Mouse (Mus musculus): ENCODE results near the gene D330045A20Rik.
"Not testable (repeated sequence)": the region's sequence is repeated elsewhere in the genome, so short reads cannot be mapped to it uniquely, and the experiment has no call there.

Gene D330045A20Rik

DNA sequence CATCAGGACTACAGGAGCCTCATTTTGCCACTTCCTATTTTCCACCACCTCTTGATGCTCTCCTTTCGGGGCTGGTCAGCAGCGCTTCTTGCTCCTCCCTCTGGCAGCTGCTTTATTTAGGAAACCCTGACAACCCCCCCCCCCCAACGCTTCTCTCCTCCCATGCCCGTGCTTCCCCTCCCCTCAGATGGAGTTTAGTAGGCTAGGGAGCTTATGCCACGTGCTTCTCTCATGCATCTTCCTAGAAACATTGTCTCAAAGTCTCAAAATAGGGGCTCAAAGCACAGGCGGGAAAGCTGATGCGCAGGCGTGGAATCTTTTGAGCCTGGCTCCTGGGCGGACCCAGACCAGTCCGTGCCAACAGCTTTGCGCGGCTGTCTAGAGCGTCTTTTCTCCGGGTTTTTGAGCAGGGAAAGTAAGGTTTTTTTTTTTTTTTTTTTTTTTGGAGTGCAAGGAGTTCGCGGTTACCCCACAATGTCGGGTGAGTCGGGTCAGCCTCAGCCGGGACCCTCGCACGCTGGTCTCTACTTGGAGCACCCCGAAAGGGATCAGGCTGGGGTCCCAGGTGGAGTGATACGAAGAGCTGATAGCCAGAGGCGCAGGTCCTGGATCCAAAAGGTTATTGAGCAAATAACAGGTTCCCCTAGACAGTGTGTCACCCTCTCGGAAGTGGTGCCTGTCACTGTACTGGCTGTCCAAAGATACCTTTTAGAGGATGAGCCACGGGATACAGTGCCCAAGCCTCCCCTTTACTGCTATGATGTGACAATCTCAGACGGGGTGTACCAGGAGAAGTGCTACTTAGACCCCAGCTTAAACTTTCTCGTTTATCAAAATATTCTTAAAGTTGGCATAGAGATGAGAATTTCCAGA, at the start of gene D330045A20Rik:
D330045A20Rik (plus strand) TSS at position 346 of the 873 bp plus-strand sequence.
- DNase-seq, result peak; percentile 71

DNA sequence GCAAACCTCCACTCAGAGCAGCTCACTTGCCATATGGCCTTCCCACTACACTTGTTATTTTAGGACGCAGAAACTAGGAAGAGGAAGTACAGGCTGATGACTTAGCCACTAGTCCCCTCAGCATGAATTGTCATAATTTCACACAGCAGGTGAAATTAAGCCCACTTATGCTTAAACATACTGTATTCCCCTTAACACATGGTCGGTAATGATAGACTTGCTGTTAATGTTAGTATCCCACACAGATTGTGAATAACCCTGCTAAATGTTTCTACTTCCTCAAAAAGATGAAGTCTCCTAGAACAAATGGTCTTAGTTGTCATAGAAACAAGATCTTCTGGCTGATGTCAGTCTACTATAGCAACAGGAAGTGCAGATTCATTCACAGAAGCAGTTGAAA, 47.6 kb upstream of the D330045A20Rik start:
- DNase-seq, result no peak

DNA sequence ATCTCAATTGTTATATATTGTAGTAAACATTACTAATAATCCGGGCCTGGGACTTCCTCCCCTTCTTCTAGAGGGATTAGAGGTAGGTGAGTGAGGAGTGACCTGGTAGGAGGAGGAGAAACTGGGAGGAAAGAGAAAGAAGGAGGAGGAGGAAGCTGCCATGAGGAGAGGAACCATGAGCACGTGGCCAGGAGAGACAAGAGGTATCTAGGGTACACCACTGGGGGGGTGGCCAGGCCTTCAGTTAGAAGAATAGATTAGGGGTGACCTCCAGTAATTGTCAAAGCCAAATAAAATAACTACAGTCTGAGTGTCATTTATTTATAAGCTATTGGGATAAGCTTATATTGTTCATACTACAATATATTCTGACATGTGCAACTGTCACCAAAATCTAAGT, 45.0 kb upstream of the D330045A20Rik start:
- DNase-seq, result no peak

DNA sequence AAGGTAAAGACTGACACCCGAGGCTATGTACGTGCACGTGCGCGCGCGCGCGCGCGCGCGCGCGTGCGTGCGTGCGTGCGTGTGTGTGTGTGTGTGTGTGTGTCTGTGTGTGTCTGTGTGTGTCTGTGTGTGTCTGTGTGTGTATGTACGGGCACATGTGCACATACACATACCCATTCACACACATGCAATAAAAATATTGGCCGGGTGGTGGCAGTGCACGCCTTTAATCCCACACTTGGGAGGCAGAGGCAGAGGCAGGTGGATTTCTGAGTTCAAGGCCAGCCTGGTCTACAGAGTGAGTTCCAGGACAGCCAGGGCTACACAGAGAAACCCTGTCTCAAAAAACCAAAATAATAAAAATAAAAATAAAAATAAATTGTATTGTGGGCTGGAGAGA, 39.1 kb upstream of the D330045A20Rik start:
- DNase-seq, result not testable (repeated sequence)

DNA sequence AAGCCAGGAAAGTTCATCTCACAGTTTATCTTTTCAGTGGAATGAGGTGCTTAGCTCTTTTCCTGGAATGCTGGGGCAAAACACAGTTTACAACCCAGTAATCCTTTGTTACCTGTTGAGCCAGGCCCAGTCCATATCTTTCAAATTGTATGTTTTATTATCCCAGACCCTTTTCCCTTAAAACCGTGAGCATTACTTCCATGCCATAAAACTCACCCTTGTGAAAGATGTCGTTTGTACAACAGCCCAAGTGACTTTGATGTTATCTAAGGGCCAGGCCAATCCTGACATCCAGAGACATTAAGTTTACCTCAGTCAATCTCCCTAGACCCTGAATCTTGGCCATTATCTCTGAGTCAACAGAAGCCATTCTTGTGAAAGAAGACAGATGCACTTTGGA, 23.4 kb upstream of the D330045A20Rik start:
- no peak for DNase-seq

DNA sequence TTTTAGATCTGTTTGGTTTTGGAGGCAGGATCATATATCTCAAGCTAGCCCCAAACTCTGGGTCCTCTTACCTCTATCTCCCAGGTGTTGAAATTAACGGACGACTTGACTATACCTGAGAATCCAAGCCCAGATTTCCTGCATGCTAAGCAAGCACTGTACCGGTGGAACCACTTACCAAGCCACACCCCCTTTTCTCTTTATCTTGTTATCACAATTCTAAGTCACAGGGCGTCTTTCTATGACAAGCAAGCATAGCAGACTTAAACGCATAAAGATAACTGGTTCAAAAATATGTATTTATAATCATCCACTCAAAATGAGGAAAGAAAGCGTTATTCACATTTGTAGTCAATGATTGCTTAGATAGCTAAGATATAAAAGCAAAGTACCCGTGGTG, 1.9 kb downstream of the D330045A20Rik start:
- no peak for DNase-seq

DNA sequence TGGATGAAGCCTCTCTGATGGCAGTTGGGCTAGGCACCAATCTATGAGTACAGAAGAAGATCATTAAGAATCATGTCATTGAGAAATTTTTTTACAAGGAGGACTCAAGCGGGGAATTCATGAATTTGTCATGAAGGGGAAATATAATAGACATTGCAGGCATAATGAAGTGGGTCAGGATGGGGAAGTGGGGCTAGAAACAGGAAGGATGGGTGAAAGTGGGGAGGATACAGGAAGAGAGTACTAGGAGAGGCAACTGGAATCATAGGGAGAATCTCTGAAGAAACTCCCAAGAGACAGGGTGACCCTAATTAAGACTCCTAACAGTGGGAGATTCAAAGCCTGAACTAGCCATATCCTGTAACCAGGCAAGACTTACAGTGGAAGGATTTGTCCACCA, 4.8 kb downstream of the D330045A20Rik start:
- DNase-seq, result no peak

DNA sequence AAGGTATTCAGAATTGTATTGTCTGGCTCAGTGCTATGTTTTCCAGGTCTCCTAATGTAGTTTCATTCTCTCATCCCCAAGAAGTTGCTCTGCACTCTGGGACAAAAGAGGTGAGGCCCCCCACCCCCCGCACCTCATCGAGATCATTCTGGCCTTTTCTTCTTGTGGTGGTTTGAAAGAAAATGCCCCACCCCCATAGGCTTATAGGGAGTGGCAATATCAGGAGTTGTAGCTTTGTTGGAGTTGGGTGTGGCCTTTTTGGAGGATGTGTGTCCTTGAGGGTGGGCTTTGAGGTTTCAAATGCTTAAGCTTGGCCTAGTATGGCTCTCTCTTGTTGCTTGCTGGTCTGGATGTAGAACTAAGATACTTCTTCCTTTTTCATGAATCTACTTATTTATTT, 36.0 kb downstream of the D330045A20Rik start:
- DNase-seq, result no peak

DNA sequence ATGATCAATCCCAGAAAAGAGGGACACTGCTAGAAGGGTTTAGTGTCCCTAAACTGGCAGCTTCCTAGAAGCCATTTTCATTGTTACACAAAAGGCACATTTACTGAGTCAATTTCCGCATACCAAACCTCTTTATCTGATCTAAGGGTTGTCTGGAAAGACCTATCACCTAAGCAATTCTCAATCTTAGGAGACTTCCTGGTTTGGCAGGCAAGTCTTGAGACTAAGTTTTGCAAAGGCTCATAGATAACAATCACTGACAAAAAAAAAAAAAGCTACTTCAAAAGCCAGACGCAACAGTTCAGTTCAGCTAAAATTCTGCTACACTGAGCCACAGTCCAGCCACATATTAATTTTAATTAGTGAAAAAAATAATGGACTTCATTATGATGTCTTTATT, 39.1 kb downstream of the D330045A20Rik start:
- DNase-seq, result no peak

DNA sequence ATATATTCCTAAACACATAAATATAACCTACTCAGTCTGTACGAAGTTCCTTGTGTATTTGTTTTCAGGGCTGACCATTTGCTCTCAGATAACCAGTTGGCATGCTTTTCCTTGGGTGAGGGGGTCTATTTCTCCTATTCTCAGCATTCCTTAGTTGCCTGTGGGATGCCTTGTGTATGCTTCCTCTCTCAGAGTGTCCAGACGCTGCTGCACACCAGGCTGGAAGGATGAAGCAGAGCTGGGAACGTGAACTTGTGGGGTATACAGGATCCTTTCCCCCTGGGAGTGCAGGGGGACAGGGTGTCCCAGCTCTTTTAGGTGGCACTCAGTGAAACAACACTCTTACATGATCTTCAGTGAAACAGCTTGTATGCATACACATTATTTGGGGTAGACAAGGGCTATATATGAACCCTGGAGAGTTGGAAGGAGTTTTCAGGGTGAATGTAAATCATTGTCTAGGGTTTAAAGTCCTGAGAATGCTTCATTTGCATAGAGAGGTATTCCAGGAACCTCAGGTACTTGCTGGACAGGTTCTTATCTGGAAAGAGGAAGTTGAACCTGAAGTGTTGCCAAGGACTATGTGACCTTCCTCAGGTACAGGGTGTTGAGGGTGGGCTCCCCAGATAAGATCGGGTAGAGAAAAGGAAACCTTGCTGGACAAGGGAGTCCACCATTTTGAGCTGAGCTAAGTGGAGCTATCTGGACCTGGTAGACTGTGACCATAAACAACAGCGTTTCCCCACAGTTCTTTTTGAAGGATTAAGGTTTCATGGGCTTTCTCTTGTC, 44.3 kb downstream of the D330045A20Rik start:
- no peak for DNase-seq

DNA sequence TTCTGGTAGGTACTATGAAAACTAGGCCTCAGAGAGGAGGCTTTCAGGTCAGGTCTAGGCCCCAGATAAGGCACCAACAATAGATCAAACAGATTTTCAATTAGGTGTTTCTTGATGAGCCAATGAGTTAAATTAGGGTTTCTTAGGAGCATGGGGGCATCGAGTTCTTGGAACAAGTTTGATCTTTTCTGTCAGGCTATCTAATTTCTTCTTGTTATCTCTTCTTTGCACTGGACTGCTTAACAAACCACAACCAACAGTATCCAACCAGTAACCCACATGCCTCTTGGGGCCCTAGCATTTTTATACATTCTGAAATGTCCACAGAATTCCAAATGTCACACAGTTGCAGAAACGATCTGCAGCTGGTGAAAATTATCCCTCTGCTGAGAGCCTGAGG, 45.6 kb downstream of the D330045A20Rik start:
- DNase-seq, result no peak

DNA sequence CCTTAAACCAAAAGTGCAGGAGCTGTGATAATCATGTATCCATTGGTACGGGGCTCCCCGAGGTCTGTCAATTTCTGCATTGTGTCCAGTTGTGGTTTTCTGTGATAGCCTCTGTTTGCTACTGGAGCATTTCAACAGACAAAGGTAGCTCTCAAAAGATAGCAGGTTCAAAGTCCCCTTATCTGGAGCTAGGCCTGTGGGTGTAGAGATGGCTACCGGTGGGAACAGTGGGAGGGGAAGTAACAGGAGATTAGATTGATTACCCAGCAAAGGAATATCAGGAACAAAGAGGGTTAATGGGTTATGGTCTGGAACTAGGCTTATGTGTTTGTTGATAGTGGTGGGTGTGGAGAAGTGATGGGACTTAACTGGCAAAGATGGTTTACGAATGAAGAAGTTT, 46.8 kb downstream of the D330045A20Rik start:
- no peak for DNase-seq

DNA sequence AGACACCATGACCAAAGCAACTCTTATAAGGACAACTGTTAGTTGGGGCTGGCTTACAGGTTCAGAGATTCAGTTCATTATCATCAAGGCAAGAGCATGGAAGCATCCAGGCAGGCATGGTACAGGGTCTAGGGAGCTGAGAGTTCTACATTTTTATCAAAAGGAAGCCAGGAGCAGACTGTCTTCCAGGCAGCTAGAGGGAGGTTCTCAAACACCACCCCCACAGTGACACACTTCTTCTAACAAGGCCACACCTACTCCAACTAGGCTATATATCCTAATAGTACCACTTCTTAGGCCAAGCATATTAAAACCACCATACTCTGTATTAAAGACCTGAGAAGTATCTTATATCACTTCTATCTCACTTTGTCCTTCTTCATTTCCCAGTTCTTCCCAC, 49.5 kb downstream of the D330045A20Rik start:
- DNase-seq, result no peak

DNA sequence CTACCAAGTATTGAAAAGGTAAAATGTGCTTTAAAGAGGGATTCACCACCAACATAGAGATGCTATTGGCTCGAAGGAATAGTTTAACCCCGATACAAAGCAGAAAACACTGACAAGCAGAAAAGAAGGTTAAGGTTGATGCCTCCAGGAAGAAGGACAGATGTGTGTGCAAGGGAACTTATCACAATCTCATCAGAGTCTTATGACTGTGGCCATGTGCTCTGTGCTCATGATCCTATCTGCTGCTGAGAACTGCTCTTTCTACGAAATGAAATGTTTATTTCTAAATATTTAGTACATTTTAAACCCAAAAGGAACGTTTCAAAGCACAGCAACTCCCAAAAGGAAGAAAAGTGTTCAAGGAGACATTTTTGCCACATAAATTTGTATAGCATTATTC, 52.1 kb downstream of the D330045A20Rik start:
- DNase-seq, result no peak

DNA sequence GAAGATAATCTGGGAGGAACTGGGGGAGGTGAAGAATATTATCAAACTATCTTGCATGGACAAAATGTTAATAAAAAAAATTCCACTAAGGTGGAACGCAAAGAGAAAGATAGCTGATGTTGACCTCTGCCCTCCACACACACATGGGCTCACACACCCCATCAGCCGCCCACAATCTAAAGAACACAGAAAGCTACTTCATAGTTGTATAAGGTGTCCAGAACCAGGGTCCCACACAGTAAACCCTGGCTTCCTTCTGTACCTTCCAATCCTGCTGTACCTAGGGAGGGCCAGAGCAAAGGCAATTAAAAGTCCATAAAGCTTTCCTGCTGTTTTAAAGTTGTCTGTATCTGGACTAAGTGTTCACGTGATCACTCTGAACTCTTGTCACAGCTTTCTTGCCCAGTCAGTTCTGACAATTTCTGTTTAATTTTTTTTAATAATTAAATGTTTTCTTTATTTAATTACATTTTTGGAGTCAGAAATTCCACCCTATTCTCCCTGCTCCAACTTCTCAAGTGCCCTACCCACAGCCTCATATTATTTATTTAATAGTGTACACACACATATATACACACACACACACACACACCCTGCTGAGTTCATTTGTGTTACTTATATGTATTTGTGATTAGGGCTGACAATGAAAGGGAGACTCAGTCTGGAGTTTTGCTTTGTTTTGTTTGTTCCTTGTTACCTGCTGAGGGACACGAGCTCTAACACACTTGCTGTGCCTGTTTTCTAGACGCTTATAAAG, 57.7 kb downstream of the D330045A20Rik start:
- DNase-seq, result no peak

DNA sequence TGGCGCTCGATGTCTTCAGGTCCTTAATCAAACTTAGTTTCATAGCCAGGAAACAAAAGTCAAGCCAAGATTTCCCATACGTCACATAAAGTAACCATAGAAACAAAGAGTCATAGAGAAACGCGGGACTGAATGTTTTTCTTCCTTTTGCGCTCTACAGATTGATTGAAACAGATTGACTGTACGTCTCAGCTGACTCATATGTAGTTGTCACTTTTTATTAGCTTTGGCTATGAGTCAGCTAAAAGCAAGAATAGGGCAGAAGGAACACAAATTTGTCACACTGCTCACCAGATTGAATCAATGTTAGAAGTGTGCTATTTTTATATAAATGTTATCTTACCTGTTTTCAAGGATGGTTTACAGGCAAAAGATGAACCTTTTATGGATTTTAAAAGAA, 63.6 kb downstream of the D330045A20Rik start:
- no peak for DNase-seq

DNA sequence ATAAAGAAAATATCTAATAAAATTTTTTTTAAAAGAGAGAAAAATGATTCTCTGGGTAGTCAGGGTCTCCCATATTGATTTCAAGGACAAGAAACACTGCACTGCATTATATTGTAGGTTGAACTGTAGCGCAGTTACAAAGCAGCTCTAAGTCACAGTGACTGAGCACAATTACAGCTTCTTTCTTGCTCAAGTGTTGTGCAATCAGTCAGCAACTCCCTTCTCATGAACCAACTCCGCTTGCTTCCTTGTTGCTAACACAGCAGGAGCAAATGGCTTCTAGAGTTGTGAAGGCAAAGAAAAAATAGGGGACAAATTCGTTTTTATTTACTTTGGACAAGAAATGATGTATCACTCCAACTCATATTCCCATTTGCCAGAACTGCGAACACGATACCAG, 70.3 kb downstream of the D330045A20Rik start:
- no peak for DNase-seq

DNA sequence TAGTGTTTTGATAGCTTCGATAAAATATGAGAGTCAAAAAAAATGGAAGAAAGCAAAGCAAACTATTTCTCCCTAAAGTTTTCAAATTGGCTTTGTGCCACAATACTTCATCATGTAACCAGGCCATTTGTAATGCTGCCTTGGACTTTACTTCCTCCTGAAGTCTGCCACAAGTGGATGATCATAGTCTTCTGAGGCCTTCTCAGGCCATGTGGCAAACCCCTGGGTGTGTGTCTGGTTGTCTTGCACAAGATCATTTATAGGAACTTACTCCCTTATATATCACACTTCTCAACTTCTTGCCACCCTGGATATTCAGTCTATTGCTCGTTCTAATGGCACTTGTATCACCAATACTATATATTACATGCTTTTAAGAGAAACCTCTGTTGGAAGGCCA, 71.9 kb downstream of the D330045A20Rik start:
- no peak for DNase-seq

DNA sequence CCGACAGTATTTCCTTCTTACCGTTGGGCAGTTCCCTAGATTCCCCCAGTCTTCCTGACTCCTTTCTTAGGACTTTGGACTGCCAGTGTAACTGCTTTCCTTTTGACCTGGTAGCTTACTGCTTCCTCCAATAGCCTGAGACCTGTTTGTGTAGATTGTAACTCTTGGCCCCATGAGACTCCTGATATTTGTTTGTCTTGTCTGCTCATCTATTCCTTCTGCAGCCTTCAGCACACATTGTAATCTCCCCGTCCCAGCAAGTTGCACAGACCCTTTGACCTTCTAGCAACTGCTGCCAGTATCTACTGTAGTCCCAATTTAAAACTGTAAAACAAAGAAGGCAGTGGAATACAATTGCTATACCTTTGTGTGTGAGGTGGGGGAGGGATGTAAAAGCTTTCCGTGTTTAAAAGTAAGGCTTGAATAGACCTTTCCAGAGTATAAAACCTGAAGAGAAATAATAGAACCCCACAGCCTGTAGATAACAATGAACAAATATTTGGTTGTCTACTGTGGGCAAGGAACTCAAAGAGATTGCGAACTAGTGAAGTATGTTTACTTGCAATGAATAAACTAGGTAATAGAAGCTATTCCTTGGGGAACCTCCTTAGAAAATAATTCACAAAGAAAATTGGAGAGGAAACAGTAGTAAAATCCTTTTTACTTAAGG, 82.2 kb downstream of the D330045A20Rik start:
- DNase-seq, result no peak

DNA sequence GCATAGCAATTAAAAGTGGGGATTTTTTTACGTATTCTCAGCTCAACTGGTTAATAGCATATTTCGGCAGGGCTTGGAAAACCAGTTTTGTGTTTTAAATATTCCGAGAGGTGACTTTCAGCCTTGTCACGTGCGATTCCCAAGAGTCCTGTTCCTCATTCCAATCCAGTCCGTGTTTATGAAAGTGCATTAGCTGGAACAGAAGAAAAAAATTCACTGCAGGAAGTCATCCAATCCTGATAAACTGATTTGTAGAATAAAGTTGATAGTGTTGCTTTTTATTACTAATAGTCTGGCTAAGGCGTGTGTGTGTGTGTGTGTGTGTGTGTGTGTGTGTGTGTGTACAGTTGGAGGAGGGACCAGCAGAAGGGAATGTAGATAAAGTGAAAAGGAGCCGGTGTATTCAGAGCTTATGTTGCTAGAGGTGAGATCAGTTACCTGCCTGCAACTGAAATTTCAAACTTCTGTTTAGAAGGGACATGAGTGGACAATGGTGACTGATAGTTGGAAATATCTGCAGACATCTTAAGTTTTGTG, 82.8 kb downstream of the D330045A20Rik start, which contains the start of gene Rnf128:
Rnf128 (plus strand) TSS at position 392 of the 537 bp plus-strand sequence.
- no peak for DNase-seq

DNA sequence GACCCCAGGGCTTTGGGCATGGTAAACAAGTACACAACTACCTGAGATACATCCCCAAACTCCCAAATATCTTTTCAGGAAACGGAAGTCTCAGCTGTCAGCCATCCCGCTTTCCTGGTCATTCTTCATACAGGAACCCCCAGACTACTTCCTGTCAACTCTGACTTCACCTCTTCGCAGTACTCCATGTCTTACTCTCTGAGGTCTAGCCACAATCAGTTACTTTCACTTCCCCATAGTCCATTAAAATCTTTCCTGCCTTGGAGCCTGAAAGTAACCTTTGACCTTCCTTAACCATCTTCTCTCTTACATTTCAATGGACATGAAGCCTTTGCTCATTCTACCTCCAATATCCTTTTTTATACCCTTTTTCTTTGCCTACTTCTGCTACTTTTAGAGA, 89.9 kb downstream of the D330045A20Rik start:
- no peak for DNase-seq

DNA sequence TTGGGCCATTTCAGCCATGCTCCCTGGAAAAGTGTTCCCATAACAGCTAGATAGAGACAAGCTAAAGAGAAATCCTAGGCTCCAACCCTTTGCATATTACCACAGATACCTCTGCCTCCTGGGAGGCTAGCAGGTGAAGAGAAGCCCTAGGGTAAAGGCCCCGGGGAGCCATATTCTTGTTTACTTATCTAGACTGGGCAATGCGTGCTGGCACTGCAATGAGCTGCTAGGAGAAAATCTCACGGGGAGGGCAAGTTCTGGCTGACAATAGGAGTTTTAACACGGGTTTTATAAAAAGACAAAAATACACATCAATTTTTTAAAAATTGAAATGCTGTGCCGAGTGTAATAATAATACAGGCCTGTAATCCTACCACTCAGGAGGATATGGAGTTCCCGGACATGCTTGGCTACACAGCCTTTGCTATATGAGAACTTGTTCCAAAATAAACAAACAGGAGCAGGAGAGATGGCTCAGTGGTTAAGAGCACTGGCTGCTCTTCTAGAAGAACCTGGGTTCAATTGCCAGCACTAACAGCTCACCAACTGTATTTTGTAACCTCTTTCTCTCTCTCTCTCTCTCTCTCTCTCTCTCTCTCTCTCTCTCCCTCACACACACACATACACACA, 98.6 kb downstream of the D330045A20Rik start:
- no peak for DNase-seq
